Mouse (Mus musculus) liver, adult 2 months (tissue): ENCODE measurements around the gene Pif1.

ENCODE experiments used
- CTCF ChIP-seq: fragments of 200-500 bp; IDR thresholded peaks from 2 replicates; pipeline ENCODE4 v1.5.1; 2011; ENCODE audit warnings: low read depth, low read length, control low read depth
- POLR2A ChIP-seq: fragments of 200-500 bp; IDR thresholded peaks from 2 replicates; pipeline ENCODE4 v1.6.1; 2011; ENCODE audit warnings: low read length, control low read depth; ENCODE audit not compliant: insufficient read depth; ENCODE audit errors: extremely low read depth

GRCm38 (mm10) chr9:65640838-65641410 is 54.0 kb downstream of the Pif1 start:
- no peak for TF ChIP-seq POLR2A
- TF ChIP-seq CTCF = no peak
